Mouse (Mus musculus) right cerebral cortex, postnatal 36 days (tissue): ENCODE data around the gene Ube2v1.
A peak's percentile ranks its signal among the peaks of the same experiment; 100 is the strongest.

ENCODE experiments used
- DNase-seq, 2 experiments: peaks; one replicate each; pipeline ENCODE4 v3.0.0; 2022; ENCODE audit warnings: low spot score in 2 of 2, mixed read lengths in 1 of 2

The Ube2v1 gene

GRCm38 (mm10) chr2:167593551-167594250, 38.2 kb downstream of the Ube2v1 start:
- no peak for DNase-seq

GRCm38 (mm10) chr2:167588774-167589577, 42.9 kb downstream of the Ube2v1 start:
- no peak for DNase-seq

GRCm38 (mm10) chr2:167586976-167587375, 44.9 kb downstream of the Ube2v1 start:
- DNase-seq: no peak

GRCm38 (mm10) chr2:167586041-167586440, 45.9 kb downstream of the Ube2v1 start:
- DNase-seq: no peak

- no peak for DNase-seq
These were observed 46.6 kb downstream of the Ube2v1 start for GRCm38 (mm10) chr2:167585273-167585672.

- DNase-seq: no peak
These were observed 48.5 kb downstream of the Ube2v1 start for GRCm38 (mm10) chr2:167583161-167583952.

GRCm38 (mm10) chr2:167578521-167578920, 53.4 kb downstream of the Ube2v1 start:
- no peak for DNase-seq

- no peak for DNase-seq
These were observed 54.6 kb downstream of the Ube2v1 start for GRCm38 (mm10) chr2:167577186-167577785.

- no peak for DNase-seq
These were observed 55.7 kb downstream of the Ube2v1 start for GRCm38 (mm10) chr2:167576121-167576620.

- DNase-seq: no peak
These were observed 56.3 kb downstream of the Ube2v1 start for GRCm38 (mm10) chr2:167575581-167575980.

- no peak for DNase-seq
These were observed 57.1 kb downstream of the Ube2v1 start for GRCm38 (mm10) chr2:167574814-167575213.

GRCm38 (mm10) chr2:167571442-167572220, 60.3 kb downstream of the Ube2v1 start:
- no peak for DNase-seq

GRCm38 (mm10) chr2:167570815-167571214, 61.1 kb downstream of the Ube2v1 start:
- DNase-seq: no peak

GRCm38 (mm10) chr2:167569934-167570651, 61.8 kb downstream of the Ube2v1 start:
- peak in 1 of 2 experiments; percentile 20 for DNase-seq

GRCm38 (mm10) chr2:167568112-167568511, 63.8 kb downstream of the Ube2v1 start:
- no peak for DNase-seq

- DNase-seq: no peak
These were observed 66.2 kb downstream of the Ube2v1 start for GRCm38 (mm10) chr2:167565682-167566081.

- no peak for DNase-seq
These were observed 66.6 kb downstream of the Ube2v1 start for GRCm38 (mm10) chr2:167565312-167565656.

GRCm38 (mm10) chr2:167564551-167565311, 67.2 kb downstream of the Ube2v1 start:
- DNase-seq: no peak

GRCm38 (mm10) chr2:167563703-167564102, 68.2 kb downstream of the Ube2v1 start:
- DNase-seq: no peak
